Mouse (Mus musculus): ENCODE measurements around the gene Mchr1. TPM values are rescaled to one million over a fixed set of nuclear protein-coding genes. Genes with fewer than 3 reads are reported as not detected.

Mchr1 gene
- polyA plus RNA-seq, 1 experiment, result 3.3 TPM

- peak; percentile 73 for DNase-seq (ENCODE audit: low read depth)
- TF ChIP-seq CTCF (IDR thresholded peaks at IDR 0.05; ENCODE audit: borderline replicate concordance, extremely low read depth, insufficient read depth, insufficient read length) (no peak), POLR2A (IDR thresholded peaks at IDR 0.05; ENCODE audit: borderline replicate concordance, extremely low read depth, insufficient read depth, insufficient read length, poor library complexity, severe bottlenecking) (no peak)
These were observed 42.6 kb downstream of the Mchr1 start for GRCm38 (mm10) chr15:81277928-81278327.

- DNase-seq (ENCODE audit: low read depth), result no peak
- no peak for TF ChIP-seq POLR2A (IDR thresholded peaks at IDR 0.05; ENCODE audit: borderline replicate concordance, extremely low read depth, insufficient read depth, insufficient read length, poor library complexity, severe bottlenecking)
- no peak for TF ChIP-seq CTCF (IDR thresholded peaks at IDR 0.05; ENCODE audit: borderline replicate concordance, extremely low read depth, insufficient read depth, insufficient read length)
These were observed 43.4 kb downstream of the Mchr1 start for GRCm38 (mm10) chr15:81278699-81279098.

GRCm38 (mm10) chr15:81284121-81284734, 48.9 kb downstream of the Mchr1 start:
- TF ChIP-seq CTCF (IDR thresholded peaks at IDR 0.05; ENCODE audit: borderline replicate concordance, extremely low read depth, insufficient read depth, insufficient read length) (peak; percentile 8; the same call in 1 of the 2 replicates), POLR2A (IDR thresholded peaks at IDR 0.05; ENCODE audit: borderline replicate concordance, extremely low read depth, insufficient read depth, insufficient read length, poor library complexity, severe bottlenecking) (no peak)
- DNase-seq (ENCODE audit: low read depth), result no peak

Other genes with a start within 250 kb of the Mchr1 start
- 20.5 and 42.8 TPM in 2 replicates for gene Mrtfa, start 44.7 kb upstream of the Mchr1 start, polyA plus RNA-seq (2012; rRNA removed)
- gene Slc25a17, start 125.3 kb downstream of the Mchr1 start, polyA plus RNA-seq (2012; rRNA removed), result 98.1 and 112 TPM in 2 replicates
- 53.1 and 79.0 TPM in 2 replicates for gene St13, start 164.6 kb downstream of the Mchr1 start, polyA plus RNA-seq (2012; rRNA removed)
- gene Xpnpep3, start 164.6 kb downstream of the Mchr1 start, polyA plus RNA-seq (2012; rRNA removed), result 8.7 and 9.8 TPM in 2 replicates
- gene Dnajb7, start 172.8 kb downstream of the Mchr1 start, polyA plus RNA-seq (2012; rRNA removed), result not detected in 2 replicates
- 197 and 215 TPM in 2 replicates for gene Rbx1, start 230.8 kb downstream of the Mchr1 start, polyA plus RNA-seq (2012; rRNA removed)

All from brain, embryonic 14.5 days (tissue).